Mouse (Mus musculus) lung, adult 18-20 months (tissue): ENCODE results near the gene 4930503B20Rik.

Experiments used
- DNase-seq, 2 experiments: peaks; one replicate each; pipeline ENCODE4 v3.0.0; 2022; ENCODE audit warnings: mixed read lengths in 2 of 2

4930503B20Rik gene

GRCm38 (mm10) chr3:146651217-146651616, at the start of gene 4930503B20Rik:
TSS of gene 4930503B20Rik (minus strand) at chr3:146651317.
- DNase-seq = no peak

DNA sequence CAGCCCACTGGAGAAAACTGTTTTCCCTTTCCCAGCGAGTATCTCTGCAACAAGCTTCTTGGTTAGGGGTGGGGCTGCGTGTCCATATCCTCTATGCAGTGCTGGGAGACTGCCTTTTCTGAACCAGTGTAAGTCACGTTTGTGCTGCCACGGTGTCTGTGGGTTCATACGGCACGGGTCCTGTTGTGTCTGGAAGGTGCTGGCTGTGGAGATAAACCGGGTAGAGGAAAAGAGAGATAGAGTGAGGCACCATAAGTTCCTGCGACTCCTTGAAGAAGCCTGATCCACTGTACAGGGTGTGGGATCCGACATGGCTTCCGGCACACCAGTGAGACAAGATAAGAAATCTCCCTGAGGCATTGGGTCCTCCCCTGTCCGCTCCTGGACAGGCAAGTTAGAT, 48.9 kb upstream of the 4930503B20Rik start:
- DNase-seq = no peak

GRCm38 (mm10) chr3:146698982-146699381, 47.9 kb upstream of the 4930503B20Rik start:
- DNase-seq = no peak

DNA sequence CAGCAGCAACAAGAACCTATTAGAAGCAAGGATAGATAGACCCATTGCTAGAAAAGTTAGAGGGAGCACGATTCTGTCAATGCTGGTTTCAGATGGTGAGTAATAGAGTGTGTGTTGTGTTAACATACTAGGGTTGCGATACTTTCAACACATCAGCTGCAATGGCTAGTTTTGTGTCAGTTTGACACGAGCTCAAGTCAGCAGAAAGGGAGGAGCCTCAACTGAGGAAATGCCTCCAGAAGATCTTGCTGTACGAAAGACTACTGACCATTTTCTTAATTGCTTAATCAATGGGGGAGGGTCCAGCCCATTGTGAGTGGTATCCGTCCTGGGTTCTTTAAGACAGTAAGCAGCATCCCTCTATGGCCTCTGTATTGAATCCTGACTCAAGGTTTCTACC, 41.4 kb upstream of the 4930503B20Rik start:
- DNase-seq = no peak

GRCm38 (mm10) chr3:146687121-146687725, 36.1 kb upstream of the 4930503B20Rik start:
- no peak for DNase-seq

DNA sequence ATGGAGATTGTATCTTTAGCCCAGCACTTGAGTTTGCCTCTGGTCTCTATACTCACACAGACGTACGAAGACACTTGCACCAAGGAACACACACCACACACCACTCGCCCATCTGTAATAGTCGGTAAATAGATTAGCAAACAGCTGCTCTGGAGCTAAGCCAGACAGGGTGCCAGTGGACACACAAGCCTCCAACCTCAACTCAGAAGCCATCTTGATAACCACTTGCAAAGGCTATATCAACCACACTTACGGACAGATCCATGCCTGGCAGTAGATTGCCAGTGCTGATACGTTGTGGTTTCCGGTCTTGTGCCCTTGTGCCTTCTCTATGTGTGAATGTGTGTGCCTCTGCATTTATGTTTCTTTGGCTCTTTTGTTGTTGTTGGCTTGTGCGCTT, 35.3 kb upstream of the 4930503B20Rik start:
- no peak for DNase-seq

GRCm38 (mm10) chr3:146684811-146685675, 33.9 kb upstream of the 4930503B20Rik start, which contains the start of gene Samd13:
TSS of gene Samd13 (minus strand) at chr3:146685592.
- DNase-seq = peak; percentile 9 to 31

GRCm38 (mm10) chr3:146683095-146683494, 32.0 kb upstream of the 4930503B20Rik start:
- DNase-seq = no peak

DNA sequence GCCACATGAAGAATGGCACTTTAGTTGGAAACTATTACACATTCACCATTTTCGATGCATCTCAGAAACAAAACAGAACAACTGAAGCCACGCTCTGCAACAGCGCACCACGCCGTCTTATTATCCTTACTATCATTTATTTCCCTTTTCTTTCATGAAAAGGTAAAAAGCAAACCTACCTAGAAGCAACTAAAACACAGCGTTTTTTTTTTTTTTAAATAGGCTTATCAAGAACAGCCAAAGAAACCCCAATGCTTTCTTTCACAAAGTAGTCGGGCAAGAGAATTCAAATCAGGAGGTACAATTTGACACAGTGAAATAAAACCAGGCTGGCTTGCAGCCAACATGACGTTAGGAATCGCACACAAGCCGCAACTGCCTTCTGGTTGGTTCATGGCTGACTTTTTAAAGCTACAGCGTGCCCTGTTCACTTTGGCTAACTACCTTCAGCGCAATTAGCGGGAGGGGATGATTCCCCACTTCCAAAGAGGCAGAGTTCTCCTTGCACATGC, 31.1 kb upstream of the 4930503B20Rik start:
- peak; percentile 19 to 43 for DNase-seq

- DNase-seq = no peak
Measured at GRCm38 (mm10) chr3:146681696-146682095, 30.6 kb upstream of the 4930503B20Rik start.

DNA sequence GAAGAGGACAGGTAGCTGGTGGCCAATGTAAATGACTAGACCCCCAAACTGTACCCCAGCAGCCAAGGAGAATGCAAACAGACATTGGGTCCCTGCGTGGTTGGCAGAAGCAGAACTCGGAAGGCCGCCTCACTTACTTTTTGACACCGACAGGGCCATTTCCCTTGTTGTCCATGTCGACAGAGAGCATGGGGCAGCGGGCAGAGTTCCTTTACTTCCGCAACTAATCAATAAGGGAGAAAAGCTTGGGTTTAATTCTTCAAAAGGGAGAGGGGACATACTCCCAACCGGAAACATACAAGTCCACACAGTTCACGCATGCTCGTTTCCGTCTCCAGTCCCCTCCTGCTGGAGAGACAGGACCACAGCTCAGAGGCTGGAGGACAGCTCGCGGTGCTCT, 29.5 kb upstream of the 4930503B20Rik start:
- DNase-seq = no peak

GRCm38 (mm10) chr3:146679646-146680045, 28.5 kb upstream of the 4930503B20Rik start:
- no peak for DNase-seq

DNA sequence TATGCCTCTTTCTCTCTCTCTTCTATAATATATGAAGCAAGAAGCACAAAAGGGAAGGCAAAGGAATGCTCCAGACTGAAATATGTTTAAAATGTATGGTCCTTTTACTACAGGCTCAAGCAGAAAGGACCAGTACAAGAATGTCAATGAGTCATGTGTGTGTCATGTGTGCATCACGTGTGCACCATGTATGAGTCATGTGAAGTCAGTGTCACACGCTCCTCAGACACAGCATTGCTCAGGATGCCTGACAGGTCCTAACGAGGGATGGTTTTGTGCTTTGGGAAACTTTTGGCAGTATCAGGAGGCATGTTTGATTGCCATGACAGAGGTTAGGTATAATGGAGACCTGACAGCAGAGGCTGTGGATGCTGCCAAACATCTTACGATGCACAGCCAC, 25.1 kb upstream of the 4930503B20Rik start:
- DNase-seq = no peak

DNA sequence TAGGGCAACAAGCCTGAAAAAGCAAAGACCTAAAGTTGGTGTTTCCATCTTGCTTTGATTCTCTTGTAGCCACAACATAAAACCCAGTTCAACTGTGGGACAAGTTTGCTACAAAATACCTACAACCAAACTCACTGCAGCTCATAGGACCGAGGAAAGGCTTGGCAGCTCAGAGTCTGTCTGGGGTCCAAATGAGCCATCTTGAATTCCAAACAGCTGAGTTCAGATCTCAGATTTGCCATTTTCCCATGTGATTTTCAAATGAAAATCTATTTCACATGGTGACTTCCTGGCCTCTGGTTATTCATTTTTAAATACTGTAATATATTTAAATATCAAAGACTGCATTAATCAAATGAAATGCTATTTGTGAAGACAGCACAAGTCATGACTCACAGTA, 24.0 kb upstream of the 4930503B20Rik start:
- no peak for DNase-seq

DNA sequence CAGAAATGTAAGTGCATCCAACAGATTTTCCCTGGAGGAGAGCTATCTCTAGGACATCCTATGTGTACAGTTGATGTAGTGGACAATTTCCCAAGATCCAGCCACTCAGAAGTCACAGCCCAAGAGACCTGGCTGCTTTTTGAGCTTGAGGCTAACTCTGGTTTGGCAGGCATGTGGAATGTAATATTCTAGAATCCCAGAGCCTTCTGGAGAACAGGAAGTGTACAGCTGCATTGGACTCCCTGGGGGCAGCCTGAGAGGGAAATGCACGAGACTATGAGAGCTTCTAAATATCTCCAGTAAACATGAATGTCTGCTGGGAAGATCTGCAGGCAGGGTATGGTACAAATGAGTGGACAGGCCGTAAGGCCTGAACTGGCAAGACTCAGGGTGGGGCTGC, 20.0 kb upstream of the 4930503B20Rik start:
- no peak for DNase-seq

- DNase-seq = no peak
Measured at GRCm38 (mm10) chr3:146661907-146662306, 10.8 kb upstream of the 4930503B20Rik start.

DNA sequence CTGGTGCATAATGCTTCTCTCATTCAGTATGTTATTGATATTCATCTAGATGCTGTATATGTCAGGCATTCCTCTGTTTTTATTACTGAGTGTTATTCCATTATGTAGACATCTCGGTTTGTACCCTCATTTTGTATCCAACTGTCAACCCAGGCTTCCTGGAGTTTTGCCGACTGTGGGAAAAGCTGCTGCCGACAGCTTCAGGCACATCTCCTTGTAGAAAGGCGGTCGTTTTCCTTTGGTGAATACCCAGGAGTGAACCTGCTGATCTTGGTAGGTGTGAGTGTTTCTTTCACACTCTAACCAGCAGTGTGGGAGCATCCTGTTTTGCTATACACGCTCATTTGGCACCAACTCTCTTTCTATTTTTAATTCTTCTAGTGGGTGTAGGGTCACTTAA, 9.9 kb upstream of the 4930503B20Rik start:
- DNase-seq = no peak

DNA sequence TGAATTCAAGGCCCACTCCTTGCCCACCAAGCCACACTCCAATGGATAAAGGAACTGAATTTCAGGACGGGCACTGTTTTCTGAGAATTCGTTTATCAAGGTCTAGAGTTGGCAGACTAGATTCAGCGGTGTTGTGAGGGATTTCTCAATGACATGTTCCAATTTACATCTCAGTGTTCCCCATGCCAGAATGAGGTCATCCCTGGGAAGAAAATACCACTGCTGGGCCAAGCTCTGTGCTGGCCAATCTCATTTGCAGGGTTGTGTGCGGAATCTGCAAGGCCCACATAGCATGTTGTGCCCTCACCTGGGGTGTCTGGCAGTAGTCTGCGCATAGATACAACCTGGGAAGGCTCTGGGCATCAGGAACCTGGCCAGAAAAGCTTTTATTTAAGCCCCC, 8.2 kb upstream of the 4930503B20Rik start:
- no peak for DNase-seq

- no peak for DNase-seq
Measured at GRCm38 (mm10) chr3:146658061-146658639, 7.0 kb upstream of the 4930503B20Rik start.

GRCm38 (mm10) chr3:146657433-146657832, 6.3 kb upstream of the 4930503B20Rik start:
- peak in 1 of 2 experiments; percentile 4 for DNase-seq

GRCm38 (mm10) chr3:146655111-146655577, 4.0 kb upstream of the 4930503B20Rik start:
- DNase-seq = no peak

GRCm38 (mm10) chr3:146653692-146654091, 2.6 kb upstream of the 4930503B20Rik start:
- no peak for DNase-seq

DNA sequence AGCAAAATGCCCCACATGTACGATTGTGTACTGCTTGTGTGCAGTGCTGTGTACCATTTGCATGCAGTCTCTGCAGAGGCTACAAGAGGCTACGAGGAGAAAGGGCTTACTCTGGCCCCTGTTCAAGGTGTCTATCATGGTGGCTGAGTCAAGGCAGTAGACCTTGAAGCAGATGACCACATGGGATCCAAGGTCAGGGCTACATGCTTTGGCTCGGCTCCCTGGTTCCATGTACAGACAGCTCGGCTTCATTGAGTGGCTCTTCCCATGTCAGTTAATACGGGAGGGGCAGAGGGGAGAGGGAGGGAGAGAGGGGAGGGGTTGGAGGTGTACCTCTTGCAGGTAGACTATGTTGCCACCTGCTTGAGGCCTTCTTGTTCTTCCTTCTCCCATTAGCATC, 1.3 kb upstream of the 4930503B20Rik start:
- DNase-seq = no peak
